Mouse (Mus musculus): ENCODE measurements around the gene Lgi2. TPM values are rescaled to one million over a fixed set of nuclear protein-coding genes. Genes with fewer than 3 reads are reported as not detected.

Lgi2 gene
- polyA plus RNA-seq, 1 experiment from 2014 or later = 1.9 TPM

DNA sequence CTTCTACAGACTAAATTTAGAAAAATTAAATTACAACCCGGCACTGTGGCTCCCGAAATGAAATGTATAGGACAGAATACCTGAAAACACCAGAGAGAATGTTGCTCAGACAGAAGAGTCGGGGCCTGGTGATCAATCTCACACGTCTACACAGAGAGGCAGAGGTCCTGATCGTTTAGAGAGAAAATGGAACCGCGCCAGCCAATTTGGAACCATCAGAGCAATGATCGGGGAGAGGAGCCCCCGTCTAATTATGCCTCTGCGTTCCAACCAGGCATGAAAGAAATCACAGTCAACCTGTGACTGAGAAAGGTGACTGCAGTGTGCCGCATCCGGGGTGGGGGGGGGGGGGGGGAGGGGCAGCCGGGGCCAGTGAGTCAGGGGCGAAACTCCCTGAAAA, 70.6 kb downstream of the Lgi2 start:
- H3K9ac ChIP-seq = no peak overlapping the region
- ATAC-seq (ENCODE audit: low FRiP score) = no peak

DNA sequence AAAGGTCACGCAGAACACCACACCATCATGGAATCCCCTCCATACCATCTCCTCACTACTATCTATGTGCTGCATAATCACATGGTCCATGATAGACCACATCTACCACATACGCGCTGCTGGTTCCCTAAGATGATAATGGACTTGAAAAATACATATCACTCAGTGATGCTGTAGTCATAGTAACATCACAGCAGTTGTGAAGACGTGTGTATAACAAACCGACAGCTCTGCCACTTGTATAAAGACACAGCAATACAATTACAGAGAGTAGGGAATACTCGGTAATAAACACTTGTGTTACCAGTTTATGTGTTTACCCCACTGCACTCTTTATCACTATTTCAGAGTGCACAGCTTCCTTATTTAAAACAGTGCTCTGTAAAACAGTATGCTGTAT, 74.8 kb downstream of the Lgi2 start:
- H3K27ac ChIP-seq = no peak overlapping the region
- 87% methylated on average over 6 of the region's 6 CpGs for WGBS
- no peak overlapping the region for H3K4me3 ChIP-seq
- H3K9ac ChIP-seq = no peak overlapping the region
- H3K36me3 ChIP-seq = no peaks in the 10 kb centered on the region
- no peak overlapping the region for H3K4me2 ChIP-seq (replicated peaks)
- H3K27me3 ChIP-seq = no peaks in the 10 kb centered on the region
- no peaks in the 10 kb centered on the region for H3K9me3 ChIP-seq (replicated peaks)
- H3K4me1 ChIP-seq = no peaks in the 10 kb centered on the region
- no peak for ATAC-seq (ENCODE audit: low FRiP score)

More for the DNA sequence above, 70.6 kb downstream of the Lgi2 start:
- H3K4me3 ChIP-seq = no peak overlapping the region
- 78% methylated on average over 12 of the region's 14 CpGs for WGBS
- no peaks in the 10 kb centered on the region for H3K27me3 ChIP-seq
- H3K4me1 ChIP-seq = no peaks in the 10 kb centered on the region
- no peaks in the 10 kb centered on the region for H3K36me3 ChIP-seq
- no peaks in the 10 kb centered on the region for H3K9me3 ChIP-seq (replicated peaks)
- no peak overlapping the region for H3K27ac ChIP-seq
- H3K4me2 ChIP-seq (replicated peaks) = no peak overlapping the region

DNA sequence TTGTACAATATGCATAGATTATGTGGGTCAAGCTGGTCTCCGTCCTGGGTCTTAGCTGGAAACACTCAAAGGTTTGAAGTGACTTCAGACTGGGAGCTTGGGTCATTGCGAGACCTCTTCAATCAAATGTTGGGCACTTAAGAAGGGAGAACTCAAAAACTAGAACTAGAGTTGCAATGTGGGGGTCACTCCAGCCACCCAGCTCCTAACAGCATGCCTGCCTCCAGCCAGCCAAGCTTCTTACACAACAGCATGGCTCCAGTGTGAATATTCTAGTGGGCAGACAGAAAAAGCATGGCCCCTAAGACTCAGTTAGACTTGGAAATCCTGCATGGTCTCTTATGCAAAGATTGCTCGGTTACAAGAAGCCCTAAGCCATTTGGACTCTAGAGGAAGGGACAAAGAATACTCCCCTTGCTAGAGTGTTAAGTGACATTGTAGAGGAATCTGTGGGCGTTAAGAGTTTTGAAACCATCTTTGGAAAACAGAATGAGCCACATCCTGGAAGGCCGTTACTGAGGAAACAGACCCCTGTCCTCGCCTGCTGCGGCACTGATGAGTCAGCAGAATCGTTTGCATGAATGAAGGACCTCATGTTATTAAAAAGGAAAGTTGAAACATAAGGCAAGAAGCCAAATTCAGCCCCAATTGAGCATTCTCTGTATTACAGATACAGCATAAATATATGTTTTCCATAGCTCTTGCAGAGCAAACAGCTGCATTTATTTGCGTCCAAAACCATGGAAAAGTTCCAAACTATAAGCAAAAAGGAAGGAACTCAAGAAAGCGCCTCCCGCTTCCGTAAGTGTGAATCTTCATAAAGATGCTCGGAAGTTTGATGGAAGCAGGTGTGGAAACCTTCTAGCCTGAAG, 78.5 kb downstream of the Lgi2 start:
- H3K27me3 ChIP-seq = no peaks in the 10 kb centered on the region
- H3K36me3 ChIP-seq = no peaks in the 10 kb centered on the region
- no peak overlapping the region for H3K4me3 ChIP-seq
- no peak for ATAC-seq (ENCODE audit: low FRiP score)
- H3K9me3 ChIP-seq (replicated peaks) = no peaks in the 10 kb centered on the region
- 83% methylated on average over 13 of the region's 13 CpGs for WGBS
- no peaks in the 10 kb centered on the region for H3K4me1 ChIP-seq
- no peak overlapping the region for H3K27ac ChIP-seq
- H3K9ac ChIP-seq = no peak overlapping the region
- no peak overlapping the region for H3K4me2 ChIP-seq (replicated peaks)

Other genes with a start within 250 kb of the Lgi2 start
- 0.46 and 0.70 TPM in 2 replicates for gene Sod3, start 202.7 kb downstream of the Lgi2 start, polyA plus RNA-seq (2016; fragmentation: Nextera tagmentation; extraction: Ambion mirVana)
- gene Ccdc149, start 94.9 kb downstream of the Lgi2 start, polyA plus RNA-seq (2016; fragmentation: Nextera tagmentation; extraction: Ambion mirVana) = 5.1 and 6.1 TPM in 2 replicates
- gene Sepsecs, start 103.2 kb upstream of the Lgi2 start, polyA plus RNA-seq (2016; fragmentation: Nextera tagmentation; extraction: Ambion mirVana) = 8.6 and 9.2 TPM in 2 replicates
- 18.9 and 20.9 TPM in 2 replicates for gene Pi4k2b, start 175.1 kb upstream of the Lgi2 start, polyA plus RNA-seq (2016; fragmentation: Nextera tagmentation; extraction: Ambion mirVana)
- 17.6 and 18.2 TPM in 2 replicates for gene Zcchc4, start 208.9 kb upstream of the Lgi2 start, polyA plus RNA-seq (2016; fragmentation: Nextera tagmentation; extraction: Ambion mirVana)

Measured in hindbrain, embryonic 12.5 days (tissue).